Mouse (Mus musculus): ENCODE results near the gene Trpm8. TPM values are rescaled to one million over a fixed set of nuclear protein-coding genes. Genes with fewer than 3 reads are reported as not detected.

Gene Trpm8
- polyA plus RNA-seq, 1 experiment from 2014 or later, result not detected

Other genes starting within 250 kb of the Trpm8 start
- 5.0 and 9.2 TPM in 2 replicates for gene Ugt1a10, start 222.3 kb upstream of the Trpm8 start, polyA plus RNA-seq (2014; fragmentation: Nextera tagmentation; extraction: Ambion mirVana)
- 1.5 and 2.5 TPM in 2 replicates for gene Ugt1a9, start 206.9 kb upstream of the Trpm8 start, polyA plus RNA-seq (2014; fragmentation: Nextera tagmentation; extraction: Ambion mirVana)
- gene Ugt1a8, start 189.8 kb upstream of the Trpm8 start, polyA plus RNA-seq (2014; fragmentation: Nextera tagmentation; extraction: Ambion mirVana), result not detected in 2 replicates
- gene Ugt1a7c, start 182.6 kb upstream of the Trpm8 start, polyA plus RNA-seq (2014; fragmentation: Nextera tagmentation; extraction: Ambion mirVana), result 4.6 and 6.1 TPM in 2 replicates
- 0.11 TPM in 1 of 2 replicates, not detected in the other for gene Ugt1a6b, start 174.4 kb upstream of the Trpm8 start, polyA plus RNA-seq (2014; fragmentation: Nextera tagmentation; extraction: Ambion mirVana)
- gene Ugt1a6a, start 142.9 kb upstream of the Trpm8 start, polyA plus RNA-seq (2014; fragmentation: Nextera tagmentation; extraction: Ambion mirVana), result 1.3 and 1.9 TPM in 2 replicates
- gene Ugt1a5, start 111.6 kb upstream of the Trpm8 start, polyA plus RNA-seq (2014; fragmentation: Nextera tagmentation; extraction: Ambion mirVana), result not detected in 2 replicates
- 1.5 and 7.3 TPM in 2 replicates for gene Ugt1a2, start 77.1 kb upstream of the Trpm8 start, polyA plus RNA-seq (2014; fragmentation: Nextera tagmentation; extraction: Ambion mirVana)
- gene Dnajb3, start 71.9 kb upstream of the Trpm8 start, polyA plus RNA-seq (2014; fragmentation: Nextera tagmentation; extraction: Ambion mirVana), result 9.6 and 12.7 TPM in 2 replicates
- 0.30 and 0.61 TPM in 2 replicates for gene Ugt1a1, start 65.7 kb upstream of the Trpm8 start, polyA plus RNA-seq (2014; fragmentation: Nextera tagmentation; extraction: Ambion mirVana)
- 1.4 TPM in 2 replicates for gene Mroh2a, start 50.7 kb upstream of the Trpm8 start, polyA plus RNA-seq (2014; fragmentation: Nextera tagmentation; extraction: Ambion mirVana)
- gene Hjurp, start within 50 bp of the Trpm8 start, polyA plus RNA-seq (2014; fragmentation: Nextera tagmentation; extraction: Ambion mirVana), result 98.2 and 175 TPM in 2 replicates
- gene Spp2, start 129.3 kb downstream of the Trpm8 start, polyA plus RNA-seq (2014; fragmentation: Nextera tagmentation; extraction: Ambion mirVana), result 3.4 and 8.6 TPM in 2 replicates
- gene Glrp1, start 232.4 kb downstream of the Trpm8 start, polyA plus RNA-seq (2014; fragmentation: Nextera tagmentation; extraction: Ambion mirVana), result 0.11 TPM in 1 of 2 replicates, not detected in the other

All from kidney, embryonic 14.5 days (tissue).